Mouse (Mus musculus) liver, embryonic 14.5 days (tissue): ENCODE data around the gene Ubiad1. TPM values are rescaled to one million over a fixed set of nuclear protein-coding genes. Genes with fewer than 3 reads are reported as not detected.

Experiments used
- ATAC-seq: fragments of 200-750 bp; cut with Nextera tagmentation; 2 replicates; pipeline ENCODE4 v1.8.0; 2017; ENCODE audit warnings: moderate number of reproducible peaks, mild to moderate bottlenecking, moderate library complexity; ENCODE audit not compliant: insufficient read depth
- DNase-seq, 3 experiments: peaks; one replicate each; pipeline ENCODE4 v3.0.0-alpha.2; 2012 to 2013; ENCODE audit warnings: low read depth in 3 of 3, low spot score in 3 of 3
- H3K27ac ChIP-seq: fragments of 300-500 bp; sonication (generic); 2 replicates; pipeline ENCODE4 v1.5.1; 2014; ENCODE audit warnings: moderate library complexity, mild to moderate bottlenecking, control low read depth, inconsistent platforms
- H3K27me3 ChIP-seq: fragments of 300-500 bp; sonication (generic); 2 replicates; pipeline ENCODE4 v1.6.1; 2014; ENCODE audit warnings: mild to moderate bottlenecking, low read length, moderate library complexity; ENCODE audit not compliant: control insufficient read depth, insufficient read depth
- H3K36me3 ChIP-seq: fragments of 300-500 bp; sonication (generic); replicated peaks from 2 replicates; pipeline ENCODE4 v1.6.1; 2014; ENCODE audit warnings: low read depth; ENCODE audit not compliant: control insufficient read depth, insufficient read depth
- H3K4me1 ChIP-seq, 2 experiments: fragments of 200-500 bp in 1 of 2; fragments of 300-500 bp in 1 of 2; sonication (generic) in 1 of 2; replicated peaks; 2 replicates each; pipeline ENCODE4 v1.6.1; 2012 to 2014; ENCODE audit warnings: antibody characterized with exemption in 1 of 2, inconsistent platforms in 1 of 2, low read length in 1 of 2; ENCODE audit not compliant: control insufficient read depth in 2 of 2, insufficient read depth in 2 of 2
- H3K4me2 ChIP-seq: fragments of 300-500 bp; sonication (generic); 2 replicates; pipeline ENCODE4 v1.6.1; 2014; ENCODE audit warnings: low read depth, mild to moderate bottlenecking, control low read depth, moderate library complexity
- H3K4me3 ChIP-seq, 2 experiments: fragments of 200-500 bp in 1 of 2; fragments of 300-500 bp in 1 of 2; sonication (generic) in 1 of 2; 2 replicates each; pipeline ENCODE4 v1.5.1; 2012 to 2014; ENCODE audit warnings: low read depth in 2 of 2, low read length in 2 of 2, mild to moderate bottlenecking in 2 of 2, control low read depth in 1 of 2, inconsistent platforms in 1 of 2, moderate library complexity in 1 of 2; ENCODE audit not compliant: insufficient read depth in 1 of 2
- H3K9ac ChIP-seq: fragments of 300-500 bp; sonication (generic); replicated peaks from 2 replicates; pipeline ENCODE4 v1.6.1; 2014; ENCODE audit warnings: mild to moderate bottlenecking, control low read depth, moderate library complexity
- H3K9me3 ChIP-seq: fragments of 300-500 bp; sonication (generic); 2 replicates; pipeline ENCODE4 v1.6.1; 2016; ENCODE audit warnings: low read length, mixed read lengths; ENCODE audit not compliant: control insufficient read depth
- CTCF ChIP-seq: IDR thresholded peaks from 2 replicates; pipeline ENCODE4 v1.5.1; 2016; ENCODE audit warnings: antibody characterized with exemption, low read depth, control low read depth
- EP300 ChIP-seq: IDR thresholded peaks from 2 replicates; pipeline ENCODE4 v1.6.1; 2016; ENCODE audit warnings: antibody characterized with exemption, low read depth
- WGBS: fragments of 180-500 bp; shearing (Covaris S2); extraction: QIAGEN DNeasy Blood & Tissue Kit; methylation state at CpG from one replicate; pipeline ENCODE4 v1.1.7; 2014; ENCODE audit not compliant: insufficient replicate concordance; 5-methylcytosine and 5-hydroxymethylcytosine counted together
- polyA plus RNA-seq, 2 experiments: library from polyadenylated mRNA; depleted of rRNA in 1 of 2; stranded (reverse) in 1 of 2; unstranded in 1 of 2; fragments of >200 nt; fragmentation: Nextera tagmentation in 1 of 2; extraction: Ambion mirVana in 1 of 2; gene quantifications; 2 replicates each; pipeline versions ENCODE4 v1.2.1 to v1.2.3; 2012 to 2014

Gene Ubiad1
- polyA plus RNA-seq, 2 experiments = 6.0 to 7.3 TPM

DNA sequence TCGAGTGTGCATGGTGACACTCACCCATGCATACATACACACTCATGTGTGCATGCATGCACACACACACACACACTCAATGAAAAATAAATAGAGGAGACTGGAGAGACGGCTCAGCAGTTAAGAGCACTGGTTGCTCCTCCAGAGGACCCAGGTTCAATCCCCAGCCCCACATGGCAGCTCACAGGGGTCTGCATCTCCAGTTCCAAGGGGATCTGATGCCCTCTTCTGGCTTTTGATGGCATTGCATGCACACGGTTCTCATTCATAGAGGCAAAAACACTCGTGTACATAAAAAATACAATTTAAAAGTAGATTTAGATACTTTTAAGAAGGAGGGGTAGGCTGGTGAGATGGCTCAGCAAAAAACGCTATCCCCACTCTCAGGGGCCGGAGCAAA is 55.5 kb downstream of the Ubiad1 start:
- Histone ChIP-seq H3K9ac (no peak overlapping the region), H3K9me3 (no peaks in the 10 kb centered on the region), H3K4me1 (no peaks in the 10 kb centered on the region), H3K4me2 (no peak overlapping the region), H3K36me3 (no peaks in the 10 kb centered on the region), H3K27ac (no peak overlapping the region), H3K4me3 (no peak overlapping the region), H3K27me3 (no peaks in the 10 kb centered on the region)
- WGBS = 50% methylated on average over 6 of the region's 6 CpGs
- peak; percentile 58 for TF ChIP-seq CTCF
- TF ChIP-seq EP300 = no peak
- DNase-seq (no peak), ATAC-seq (no peak)

DNA sequence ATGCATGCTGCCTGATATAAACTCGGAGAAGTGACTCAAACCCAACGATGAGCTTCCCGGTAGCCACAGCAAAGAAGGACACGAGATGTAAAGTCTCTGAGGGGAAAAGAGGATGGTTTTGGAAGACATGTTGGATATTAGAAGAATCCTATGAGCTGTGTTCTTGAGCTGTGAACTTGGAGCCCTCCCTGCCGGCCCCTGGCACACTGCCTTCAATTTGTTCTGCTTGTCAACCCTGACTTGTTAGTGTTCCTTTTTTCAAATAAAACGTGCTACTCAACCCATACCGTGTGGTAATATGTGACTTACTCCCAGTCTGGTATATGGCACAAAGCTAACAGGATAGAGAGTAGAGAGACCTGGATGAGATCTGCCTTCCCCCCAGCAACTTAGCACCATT is 59.3 kb downstream of the Ubiad1 start:
- Histone ChIP-seq H3K9me3 (no peaks in the 10 kb centered on the region), H3K4me1 (no peaks in the 10 kb centered on the region), H3K4me3 (no peak overlapping the region), H3K36me3 (no peaks in the 10 kb centered on the region), H3K27me3 (no peaks in the 10 kb centered on the region), H3K27ac (no peak overlapping the region), H3K4me2 (no peak overlapping the region), H3K9ac (no peak overlapping the region)
- no peak for ATAC-seq
- TF ChIP-seq CTCF (no peak), EP300 (no peak)
- DNase-seq = no peak
- 68% methylated on average over 7 of the region's 7 CpGs for WGBS

Other genes starting within 250 kb of the Ubiad1 start
- gene Disp3, start 156.8 kb downstream of the Ubiad1 start, polyA plus RNA-seq (2012; rRNA removed) = 0.04 TPM in 1 of 2 replicates, not detected in the other
- not detected in 2 replicates for gene Disp3, start 156.8 kb downstream of the Ubiad1 start, polyA plus RNA-seq (2014; fragmentation: Nextera tagmentation; extraction: Ambion mirVana)
- gene Mtor, start 3.8 kb upstream of the Ubiad1 start, polyA plus RNA-seq (2012; rRNA removed) = 6.0 and 6.1 TPM in 2 replicates
- 9.4 and 11.2 TPM in 2 replicates for gene Mtor, start 3.8 kb upstream of the Ubiad1 start, polyA plus RNA-seq (2014; fragmentation: Nextera tagmentation; extraction: Ambion mirVana)
- 0.21 and 0.33 TPM in 2 replicates for gene Angptl7, start 55.7 kb upstream of the Ubiad1 start, polyA plus RNA-seq (2012; rRNA removed)
- 0.23 and 0.29 TPM in 2 replicates for gene Angptl7, start 55.7 kb upstream of the Ubiad1 start, polyA plus RNA-seq (2014; fragmentation: Nextera tagmentation; extraction: Ambion mirVana)
- gene Exosc10, start 113.7 kb upstream of the Ubiad1 start, polyA plus RNA-seq (2012; rRNA removed) = 18.2 and 20.1 TPM in 2 replicates
- 36.0 and 36.1 TPM in 2 replicates for gene Exosc10, start 113.7 kb upstream of the Ubiad1 start, polyA plus RNA-seq (2014; fragmentation: Nextera tagmentation; extraction: Ambion mirVana)
- gene Srm, start 146.7 kb upstream of the Ubiad1 start, polyA plus RNA-seq (2012; rRNA removed) = 86.1 and 102 TPM in 2 replicates
- 129 and 147 TPM in 2 replicates for gene Srm, start 146.7 kb upstream of the Ubiad1 start, polyA plus RNA-seq (2014; fragmentation: Nextera tagmentation; extraction: Ambion mirVana)
- 20.6 and 29.5 TPM in 2 replicates for gene Masp2, start 157.8 kb upstream of the Ubiad1 start, polyA plus RNA-seq (2012; rRNA removed)
- gene Masp2, start 157.8 kb upstream of the Ubiad1 start, polyA plus RNA-seq (2014; fragmentation: Nextera tagmentation; extraction: Ambion mirVana) = 28.9 and 31.1 TPM in 2 replicates
- gene Tardbp, start 182.2 kb upstream of the Ubiad1 start, polyA plus RNA-seq (2012; rRNA removed) = 247 and 260 TPM in 2 replicates
- gene Tardbp, start 182.2 kb upstream of the Ubiad1 start, polyA plus RNA-seq (2014; fragmentation: Nextera tagmentation; extraction: Ambion mirVana) = 80.3 and 83.0 TPM in 2 replicates
- 0.03 TPM in 1 of 2 replicates, not detected in the other for gene Gm572, start 198.5 kb upstream of the Ubiad1 start, polyA plus RNA-seq (2012; rRNA removed)
- not detected in 2 replicates for gene Gm572, start 198.5 kb upstream of the Ubiad1 start, polyA plus RNA-seq (2014; fragmentation: Nextera tagmentation; extraction: Ambion mirVana)